Mouse (Mus musculus) urinary bladder, postnatal 10 days (tissue): ENCODE results near the gene Rpl36al.

Experiments used
- DNase-seq: peaks from one replicate; pipeline ENCODE4 v3.0.0; 2022; ENCODE audit warnings: low spot score

The Rpl36al gene

GRCm38 (mm10) chr12:69183583-69184308 is at the start of gene Rpl36al, which contains the start of gene Mgat2:
Gene Rpl36al (minus strand): TSS chr12:69184083.
Gene Mgat2 (plus strand): TSS chr12:69184157.
- DNase-seq = peak; percentile 98

DNA sequence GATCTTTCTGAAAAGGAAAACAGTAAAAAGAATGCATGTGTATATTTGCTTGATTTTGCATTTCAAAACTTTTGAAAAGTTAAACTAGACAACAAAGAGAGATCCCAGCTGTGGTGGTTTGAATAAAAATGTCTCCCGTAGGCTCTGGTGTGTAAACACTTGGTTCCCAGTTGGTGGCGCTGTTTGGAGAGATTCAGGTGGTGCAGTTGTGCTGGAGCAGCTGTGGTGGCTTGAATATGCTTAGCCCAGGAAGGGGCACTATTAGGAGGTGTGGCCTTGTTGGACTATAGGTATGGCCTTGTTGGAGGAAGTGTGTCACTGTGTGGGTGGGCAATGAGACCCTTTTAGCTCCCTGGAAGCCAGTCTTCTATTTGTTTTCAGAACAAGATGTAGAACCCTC is 45.4 kb upstream of the Rpl36al start:
- DNase-seq = no peak

DNA sequence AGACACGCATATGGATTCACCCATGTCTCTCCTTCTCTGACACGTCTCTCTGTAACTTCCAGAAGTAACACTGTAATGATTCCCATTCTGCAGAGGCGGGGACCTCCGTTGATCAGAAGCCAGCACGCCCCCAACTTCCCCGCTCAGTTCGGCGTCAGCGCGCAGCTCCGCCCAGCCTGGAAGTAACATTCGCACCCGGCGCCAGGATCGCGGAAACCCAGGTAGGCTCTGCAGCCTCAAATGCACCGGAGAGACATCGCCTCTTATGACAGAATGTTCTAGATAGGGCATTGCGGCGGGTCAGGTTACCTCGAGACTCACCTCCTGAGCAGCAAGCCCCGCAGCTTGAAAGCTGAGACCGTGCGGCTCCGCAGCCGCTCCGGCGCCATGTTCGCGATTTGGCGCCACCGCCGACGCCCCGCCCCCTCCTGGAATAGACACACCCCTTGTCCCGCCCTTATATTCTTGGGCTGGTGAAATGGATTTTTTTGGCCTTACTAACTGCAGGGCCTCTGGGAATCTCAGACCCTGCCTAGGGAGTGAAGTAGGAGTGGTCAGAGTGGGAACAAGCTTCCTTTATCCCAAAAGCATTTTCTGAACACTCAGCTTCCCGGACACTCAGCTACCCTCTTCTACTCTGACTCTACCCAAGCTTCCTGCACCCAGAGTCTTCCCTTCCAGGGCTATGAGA is 44.0 kb upstream of the Rpl36al start, which contains the start of gene Pole2:
Pole2 (minus strand) TSS at position 420 of the 691 bp plus-strand sequence.
- DNase-seq = peak; percentile 59

GRCm38 (mm10) chr12:69220613-69221277 is 36.9 kb upstream of the Rpl36al start:
- no peak for DNase-seq

- no peak for DNase-seq
Observed at GRCm38 (mm10) chr12:69216587-69216986, 32.7 kb upstream of the Rpl36al start.

DNA sequence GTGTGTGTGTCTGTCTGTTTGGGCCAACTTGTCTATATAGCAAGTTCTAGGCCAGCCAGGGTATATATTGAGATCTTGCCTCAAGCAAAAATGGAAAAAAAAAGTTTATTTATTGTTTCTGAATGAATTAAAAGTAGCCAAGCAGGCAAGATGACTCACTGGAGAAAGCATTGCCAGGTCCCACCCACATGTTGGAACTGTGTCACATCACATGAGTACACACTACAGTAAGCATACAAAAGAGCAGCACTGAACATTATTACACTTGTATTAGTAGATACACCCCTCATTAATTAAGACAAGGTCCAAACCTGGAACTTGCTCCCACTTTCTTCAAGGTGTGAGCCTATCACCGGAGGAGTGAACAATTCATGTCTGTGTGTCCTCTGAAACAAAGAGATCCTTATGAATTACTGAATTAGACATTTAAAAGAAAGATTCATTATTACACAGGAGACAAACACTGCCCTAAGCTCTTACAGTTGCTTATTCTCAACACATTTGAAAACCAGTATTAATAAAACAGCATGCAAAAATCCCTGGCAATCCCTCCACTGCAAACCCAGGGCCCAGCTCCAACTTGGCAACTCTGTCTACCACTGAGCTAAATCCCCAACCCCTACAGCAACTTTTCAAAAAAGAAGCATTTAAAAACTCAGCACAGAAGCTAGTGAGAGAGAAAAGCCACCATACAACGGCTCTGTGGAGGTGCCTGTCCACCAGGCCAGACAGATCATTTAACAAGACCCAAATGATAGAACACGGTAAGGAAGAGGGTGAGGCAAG is 31.3 kb upstream of the Rpl36al start:
- DNase-seq = no peak

GRCm38 (mm10) chr12:69214393-69214792 is 30.5 kb upstream of the Rpl36al start:
- DNase-seq = no peak

DNA sequence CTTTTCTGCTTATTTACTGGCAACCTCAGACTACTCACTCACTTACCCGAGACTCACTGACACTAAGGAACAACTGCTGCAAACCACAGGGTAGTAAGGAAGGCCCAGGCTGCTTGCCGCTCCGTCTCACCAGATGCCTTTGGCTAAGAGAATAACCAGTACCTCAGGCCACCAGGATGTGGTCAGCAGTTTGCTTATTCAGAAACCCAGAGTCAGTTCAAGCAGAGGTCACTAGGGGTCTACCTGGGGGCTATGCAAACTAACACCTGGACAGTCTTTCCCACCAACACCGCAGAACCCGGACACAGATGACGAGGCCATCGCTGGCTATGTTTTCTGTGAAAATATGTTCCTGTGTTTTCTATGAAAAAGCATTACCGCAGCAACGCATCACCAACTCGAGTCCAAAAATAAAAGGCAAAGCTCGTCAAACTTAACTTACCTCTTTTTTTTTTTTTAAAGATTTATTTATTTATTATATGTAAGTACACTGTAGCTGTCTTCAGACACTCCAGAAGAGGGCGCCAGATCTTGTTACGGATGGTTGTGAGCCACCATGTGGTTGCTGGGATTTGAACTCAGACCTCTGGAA is 29.4 kb upstream of the Rpl36al start:
- no peak for DNase-seq

DNA sequence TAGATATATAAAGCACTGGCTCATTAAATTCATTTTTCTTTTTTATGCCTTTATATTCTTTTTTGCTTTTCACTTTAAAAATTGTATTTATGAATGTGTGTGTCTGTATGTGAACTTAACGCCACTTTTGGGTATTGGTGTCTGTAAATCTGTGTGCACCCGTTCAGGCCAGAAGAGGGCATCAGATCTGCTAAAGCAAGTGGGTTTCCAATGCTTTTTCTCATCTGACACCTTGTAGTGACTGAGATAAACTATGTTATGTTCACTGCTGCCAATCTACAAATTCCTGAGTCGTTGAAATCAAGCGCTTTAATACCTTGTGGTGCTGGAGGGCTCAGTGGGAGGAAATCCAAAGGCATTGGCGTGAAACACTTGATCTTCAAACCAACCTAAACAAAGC is 27.2 kb upstream of the Rpl36al start:
- DNase-seq = no peak

GRCm38 (mm10) chr12:69210056-69210979 is 26.4 kb upstream of the Rpl36al start:
- no peak for DNase-seq

DNA sequence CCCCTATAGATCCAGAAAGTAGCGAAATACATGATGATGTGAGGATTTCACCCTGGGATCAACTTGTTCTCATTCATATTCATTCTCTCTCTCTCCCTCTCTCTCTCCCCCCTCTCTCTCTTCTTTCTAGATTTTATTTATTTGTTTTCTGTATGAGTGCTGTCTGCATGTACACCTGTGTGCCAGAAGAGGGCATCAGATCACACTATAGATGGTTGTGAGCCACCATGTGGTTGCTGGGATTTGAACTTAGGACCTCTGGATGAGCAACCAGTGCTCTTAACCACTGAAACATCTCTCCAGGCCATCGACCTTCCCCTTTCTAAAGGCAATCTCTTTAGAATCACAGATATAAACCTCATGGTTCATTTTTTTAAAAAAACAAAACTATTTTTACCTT is 24.6 kb upstream of the Rpl36al start:
- DNase-seq = no peak

DNA sequence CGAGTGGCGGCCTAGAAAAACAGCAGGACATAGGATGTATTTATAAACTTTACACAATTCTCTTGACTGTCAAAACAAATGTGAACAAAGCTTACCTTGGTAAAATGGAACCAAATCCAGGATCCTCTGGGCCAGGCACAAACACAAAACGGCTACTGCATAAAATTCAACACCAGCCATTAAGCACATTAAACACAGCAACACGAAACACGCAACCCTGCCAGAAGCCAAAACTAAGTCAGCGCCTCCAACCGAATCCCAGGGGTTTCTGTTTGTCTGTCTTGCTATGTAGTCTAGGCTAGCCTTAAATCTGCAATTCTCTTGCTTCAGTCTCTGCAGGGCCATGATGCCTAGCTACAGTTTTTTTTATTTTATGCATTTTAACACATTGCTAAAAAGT is 24.0 kb upstream of the Rpl36al start:
- no peak for DNase-seq

DNA sequence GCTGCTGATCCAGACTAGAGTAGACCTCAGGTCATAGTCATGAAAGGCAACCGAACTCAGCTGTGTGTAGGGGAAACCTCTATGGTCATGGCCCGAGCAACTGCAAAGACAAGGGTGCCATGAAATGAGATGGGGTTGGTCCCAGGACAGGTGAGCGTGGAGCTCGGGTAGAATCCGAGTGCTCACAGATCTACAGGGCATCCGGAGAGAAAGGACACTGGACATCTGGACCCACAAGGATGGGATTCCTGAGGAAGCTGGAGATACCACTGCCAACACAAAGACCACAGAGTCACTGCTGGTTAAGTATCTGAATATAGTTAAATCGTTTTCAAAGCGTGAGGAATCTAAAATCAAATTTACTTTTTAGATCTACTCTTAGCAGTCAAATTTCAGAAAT is 23.5 kb upstream of the Rpl36al start:
- no peak for DNase-seq

DNA sequence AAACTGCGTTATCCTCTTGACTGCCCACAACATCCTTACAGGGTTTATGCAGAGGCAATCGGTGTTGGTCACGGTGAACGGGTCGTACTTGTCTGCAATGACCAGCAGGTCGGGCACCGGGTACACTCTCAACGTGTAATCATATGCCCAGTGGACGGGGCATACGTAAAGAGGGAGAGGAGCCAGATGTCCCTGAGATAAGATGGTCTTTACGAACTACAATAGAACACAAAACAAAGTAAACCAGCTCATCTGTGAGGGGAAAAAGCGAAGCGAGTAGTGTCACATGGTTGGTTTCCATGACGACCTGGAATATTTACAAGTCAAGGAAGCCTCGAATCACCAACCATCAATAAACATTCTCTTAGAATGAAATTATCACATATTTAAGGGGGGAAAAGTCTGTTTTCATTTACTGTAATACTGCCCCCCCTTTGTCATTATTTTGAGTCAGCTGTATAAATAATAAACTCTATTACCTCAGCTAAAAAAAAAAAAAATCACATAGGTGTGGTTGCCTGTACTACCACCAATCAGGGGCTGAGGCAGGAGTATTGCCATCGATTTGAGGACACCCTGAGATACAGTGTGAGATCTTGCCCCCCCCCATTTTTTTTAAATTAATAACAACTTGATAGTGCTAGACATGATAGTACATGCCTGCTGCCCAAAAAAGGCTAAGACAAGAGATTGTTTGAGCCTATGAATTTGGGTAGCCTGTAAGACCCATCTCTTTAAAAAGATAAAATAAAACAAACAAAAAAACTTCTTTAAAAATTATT is 20.4 kb upstream of the Rpl36al start, which contains the start of gene Gm49384:
Gm49384 (minus strand) TSS at position 216 of the 782 bp plus-strand sequence.
- DNase-seq = no peak

DNA sequence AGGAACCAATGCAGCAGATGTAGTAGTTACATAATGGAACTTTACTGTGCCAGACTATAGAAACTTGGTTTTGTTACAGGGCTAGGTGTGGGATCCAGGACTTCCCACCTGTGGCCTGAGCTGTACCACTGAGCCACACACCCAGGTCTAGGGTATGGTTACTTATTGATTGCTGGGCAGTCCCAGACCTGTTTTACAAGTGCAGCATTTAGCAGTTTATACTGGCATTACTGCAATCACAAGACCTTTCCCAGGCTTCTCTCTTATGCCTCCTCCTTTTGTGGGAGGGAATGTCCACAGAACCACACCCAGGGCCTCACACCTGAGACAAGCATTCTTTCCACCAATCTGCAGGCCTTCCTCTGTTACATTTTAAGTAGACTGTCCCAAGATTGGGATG is 15.1 kb upstream of the Rpl36al start:
- DNase-seq = no peak

- no peak for DNase-seq
Observed at GRCm38 (mm10) chr12:69198164-69198535, 14.3 kb upstream of the Rpl36al start, which contains the start of gene Dnaaf2. Gene Dnaaf2 (minus strand): TSS chr12:69198429.

- DNase-seq = no peak
Observed at GRCm38 (mm10) chr12:69197378-69198163, 13.7 kb upstream of the Rpl36al start.

DNA sequence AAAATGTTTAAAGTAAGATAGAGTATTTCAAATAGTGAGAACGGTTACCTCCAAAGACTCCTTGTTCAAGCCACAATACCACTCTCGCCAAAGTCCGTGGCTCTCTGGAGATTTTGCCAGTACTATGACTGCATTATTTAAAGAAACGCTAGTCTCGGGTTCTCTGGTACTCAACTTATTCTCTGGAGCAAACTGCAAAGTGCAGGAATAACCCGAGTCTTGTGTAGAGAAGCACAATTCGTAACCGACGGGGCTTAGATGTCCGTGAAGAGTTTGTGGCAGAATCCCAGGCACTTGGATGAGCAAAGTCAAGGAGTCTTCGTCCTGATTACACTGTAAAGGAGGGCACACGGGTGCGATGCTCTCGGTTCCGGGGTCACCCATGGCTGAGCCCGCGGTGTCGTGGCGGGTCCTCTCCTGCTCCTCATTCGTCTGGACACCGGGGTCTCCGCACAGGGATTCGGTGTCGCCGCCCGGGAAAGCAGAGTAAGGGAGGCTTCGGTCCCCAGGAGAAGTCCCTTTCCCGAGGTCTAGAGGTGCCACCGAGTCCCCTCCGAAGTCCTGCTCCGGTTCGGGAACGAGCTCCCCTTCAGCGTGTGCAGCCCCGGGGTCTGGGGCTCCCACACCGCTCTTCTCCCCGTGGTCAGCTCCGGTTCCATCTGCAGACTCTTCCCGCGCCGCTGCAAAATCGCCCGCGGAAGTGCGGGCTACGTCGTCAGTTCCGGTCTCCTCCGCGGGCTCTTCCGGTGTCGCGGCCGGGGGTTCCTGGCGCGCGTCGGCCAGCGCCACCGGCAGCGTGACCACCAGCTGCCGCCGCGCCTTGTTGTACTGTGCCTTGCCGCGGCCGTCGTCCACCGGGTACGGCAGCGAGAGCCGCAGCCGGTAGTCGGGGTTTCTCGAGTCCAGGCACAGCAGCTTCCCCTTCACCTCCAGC is 12.8 kb upstream of the Rpl36al start, which contains the start of gene Gm49383:
Gm49383 (minus strand) TSS at position 661 of the 934 bp plus-strand sequence.
- DNase-seq = no peak
